Mouse (Mus musculus): Measurements from ENCODE around the gene Glb1.
"Not testable (repeated sequence)": the region's sequence is repeated elsewhere in the genome, so short reads cannot be mapped to it uniquely, and the experiment has no call there.

The Glb1 gene

DNA sequence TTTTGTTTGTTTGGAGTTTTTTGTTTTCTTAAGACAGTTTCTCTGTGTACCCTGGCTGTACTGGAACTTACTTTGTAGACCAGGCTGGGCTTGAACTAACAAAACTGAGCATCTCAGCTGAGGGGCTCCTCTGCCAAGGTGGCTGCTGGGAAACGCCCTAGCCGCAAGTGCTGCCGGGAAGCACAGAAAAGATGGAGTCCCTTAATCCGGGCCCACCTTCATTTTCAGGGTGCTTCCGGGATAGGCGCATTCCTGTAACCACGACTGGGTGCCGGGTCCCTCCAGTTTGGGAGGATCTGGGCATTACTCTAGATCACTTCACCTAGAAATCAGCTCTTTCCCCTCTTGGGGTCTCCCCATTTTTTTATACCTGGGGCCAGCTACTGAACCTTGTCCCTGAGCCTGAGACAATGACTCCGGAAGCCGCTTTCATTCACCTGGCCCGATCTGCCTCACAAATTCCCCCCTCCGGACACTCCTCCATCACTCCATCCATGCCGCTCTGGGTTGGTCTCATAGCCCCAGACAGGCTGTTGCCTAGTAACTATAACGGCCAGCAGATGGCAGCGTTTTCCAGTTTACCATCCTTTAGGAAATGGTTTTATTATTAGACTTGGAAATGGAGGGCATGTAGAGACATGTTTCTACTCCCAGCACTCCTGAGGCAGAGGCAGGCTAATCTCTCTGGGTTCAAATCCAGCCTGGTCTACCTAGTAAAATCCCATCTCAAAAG is 99.1 kb downstream of the Glb1 start:
- in situ Hi-C loops (cut with MboI, MseI): loop anchor here (5.0 to 25.0 kb wide), 3 partner anchors 82 to 1662 kb away; no protein-coding TSS in a partner anchor

DNA sequence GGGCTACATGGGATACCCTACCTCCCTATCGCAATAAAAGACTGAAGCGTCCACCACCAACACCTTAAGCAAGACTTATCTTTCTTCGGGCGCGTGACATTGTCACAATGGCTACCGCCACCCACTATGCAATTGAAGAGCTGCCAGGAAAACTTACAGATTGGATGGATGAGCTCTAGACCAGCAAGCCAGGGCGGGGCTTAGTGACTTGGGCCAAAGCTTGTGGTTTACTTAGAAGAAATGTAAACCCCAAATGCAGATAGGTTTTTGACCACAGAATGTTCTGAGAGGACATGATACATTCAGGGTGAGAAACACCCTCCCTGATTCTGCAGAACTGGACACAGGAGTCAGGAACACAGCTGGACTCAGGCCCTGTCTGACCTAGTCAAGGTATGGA is 100.2 kb downstream of the Glb1 start:
- in situ Hi-C loops (cut with MboI, MseI): loop anchor here (5.0 kb wide), 2 partner anchors 81 to 84 kb away; no protein-coding TSS in a partner anchor

DNA sequence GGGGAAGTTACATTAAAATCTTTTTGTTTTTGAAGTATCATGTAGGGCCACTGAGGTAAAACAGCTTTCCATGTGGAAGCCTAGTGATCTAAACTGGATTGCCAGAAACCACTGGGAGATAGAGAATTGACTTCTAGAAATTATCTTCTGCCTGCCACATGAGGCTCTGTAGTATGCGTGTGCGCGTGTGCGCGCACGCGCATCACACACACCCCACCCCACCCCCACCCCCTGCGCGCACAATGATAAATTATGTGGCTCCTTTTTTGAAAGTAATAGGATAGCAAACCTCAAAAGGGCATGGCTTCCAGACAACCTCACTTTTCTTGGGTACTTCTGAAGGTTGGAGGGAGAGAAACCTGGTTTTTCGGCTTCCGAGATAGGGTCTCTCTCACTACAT is 101.0 kb downstream of the Glb1 start:
- in situ Hi-C loops (cut with MboI, MseI): loop anchor here (5.0 kb wide), 2 partner anchors 80 to 85 kb away; no protein-coding TSS in a partner anchor

DNA sequence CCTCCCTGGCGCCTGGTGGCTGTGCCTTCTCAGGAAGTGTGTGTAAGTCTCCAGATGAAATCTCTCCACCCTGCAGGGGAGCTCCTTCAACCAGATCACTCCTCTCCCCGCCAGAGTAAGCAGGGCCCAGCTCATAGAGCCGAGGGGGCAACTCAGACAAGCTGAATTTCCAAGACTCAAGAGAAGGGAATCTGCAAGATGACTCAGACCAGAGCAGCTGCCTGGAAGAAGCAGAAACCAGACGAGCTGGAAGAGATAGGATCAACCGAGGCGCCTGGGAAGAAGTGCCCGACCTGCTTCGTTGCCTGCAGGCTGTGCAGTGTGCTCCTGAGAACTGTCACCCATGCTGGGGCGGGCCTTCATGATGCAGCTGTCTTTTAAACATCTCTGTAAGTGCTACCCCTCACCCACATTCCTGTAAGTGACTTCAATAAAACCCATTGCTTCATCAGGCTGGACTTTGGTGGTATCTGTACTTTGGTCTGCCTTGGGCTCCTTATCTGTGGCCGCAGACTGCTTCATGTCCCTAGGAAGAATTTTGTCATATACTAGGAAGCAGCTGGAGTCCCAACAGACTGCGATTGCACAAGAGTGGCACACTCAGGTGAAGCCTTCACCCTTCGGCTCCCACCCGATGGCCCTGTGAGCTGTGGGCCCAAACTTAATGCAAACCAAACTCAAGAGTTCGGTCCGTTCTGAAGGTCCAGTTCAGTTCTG is 102.0 kb downstream of the Glb1 start:
- in situ Hi-C loops (cut with MboI, MseI): loop anchor here (5.0 kb wide), 2 partner anchors 79 to 86 kb away; no protein-coding TSS in a partner anchor

DNA sequence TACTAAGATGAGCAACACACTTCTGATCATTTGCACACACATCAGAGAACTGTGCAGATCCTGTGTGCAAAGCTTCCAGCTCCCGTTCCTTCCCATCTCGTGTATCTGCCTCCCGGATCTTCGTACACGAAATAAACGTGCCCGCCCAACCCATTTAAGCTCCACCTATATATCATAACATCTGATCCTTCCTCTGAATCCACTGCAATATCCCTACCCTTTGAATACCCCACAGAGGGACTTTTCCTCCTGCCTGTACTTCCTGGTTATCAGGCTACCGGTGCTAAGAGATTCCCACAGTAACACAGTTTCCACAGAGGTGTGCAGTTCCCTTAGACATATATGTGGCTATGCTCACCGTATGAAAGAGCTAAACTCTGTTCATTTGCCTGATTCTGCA is 103.9 kb downstream of the Glb1 start, which contains the start of gene Ccr4:
Gene Ccr4 (minus strand): TSS at position 101 of the 400 bp plus-strand sequence.
- in situ Hi-C loops (cut with MboI, MseI): loop anchor here (5.0 kb wide), 2 partner anchors 77 to 88 kb away; no protein-coding TSS in a partner anchor

DNA sequence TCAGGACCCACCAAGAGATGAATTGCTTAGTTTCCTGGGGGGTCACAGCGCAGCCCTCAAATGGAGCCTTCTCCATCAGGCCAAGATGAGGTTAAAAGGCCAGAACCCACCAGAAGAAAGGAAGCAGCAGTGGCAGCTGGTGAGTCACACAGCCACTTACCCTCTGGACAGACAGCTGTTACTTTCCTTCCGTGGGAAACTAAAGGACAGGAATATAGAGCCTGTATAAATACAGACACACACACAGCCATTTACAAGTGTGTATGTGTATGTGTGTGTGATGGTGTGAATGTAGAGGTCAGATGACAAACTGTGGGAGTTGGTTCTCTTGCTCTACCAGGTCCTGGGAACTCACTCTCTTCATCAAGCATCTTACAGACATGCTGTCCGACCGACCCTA is 105.7 kb downstream of the Glb1 start:
- in situ Hi-C loops (cut with MboI, MseI): no loop called here

DNA sequence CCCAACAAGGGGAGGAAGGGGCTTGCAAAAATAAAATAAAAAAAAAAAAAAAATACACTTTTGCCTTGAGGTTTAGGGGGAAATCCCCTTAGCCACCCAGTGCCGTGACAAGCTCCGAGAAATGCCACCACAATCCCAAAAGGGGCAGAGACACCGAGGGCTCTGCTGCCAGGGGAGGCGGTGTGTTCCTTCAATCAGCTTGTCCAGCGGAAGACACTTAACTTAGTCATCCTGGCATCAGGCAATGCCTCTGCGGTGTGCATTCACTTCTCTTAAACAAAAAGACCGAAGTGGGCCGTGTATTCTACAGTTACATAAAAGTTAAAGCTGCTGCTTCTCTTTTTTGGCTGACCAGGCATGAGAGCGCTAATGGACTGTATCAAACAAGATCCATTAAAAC is 106.5 kb downstream of the Glb1 start:
- in situ Hi-C loops (cut with MboI, MseI): no loop called here

DNA sequence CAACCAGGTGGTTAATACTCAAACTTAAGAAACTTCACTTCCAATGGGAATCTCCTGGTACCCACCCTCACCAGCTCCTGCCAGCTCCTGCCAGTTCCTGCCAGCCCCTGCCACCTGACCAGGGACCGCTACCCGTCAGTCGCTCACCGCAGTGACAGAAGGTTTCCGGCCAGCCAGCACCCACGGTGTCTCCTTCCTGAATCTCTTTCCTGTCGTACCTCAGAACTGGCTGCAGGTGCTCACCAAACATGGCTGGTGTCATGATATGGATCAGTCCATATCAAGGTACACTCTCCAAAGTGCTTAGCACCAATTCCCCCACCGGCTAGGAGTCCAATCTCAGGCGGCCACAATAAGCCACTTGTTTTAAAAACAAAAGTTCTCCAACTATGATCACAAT is 108.9 kb downstream of the Glb1 start:
- in situ Hi-C loops (cut with MboI, MseI): loop anchor here (5.0 kb wide), 1 partner anchor 43 kb away; no protein-coding TSS in a partner anchor

DNA sequence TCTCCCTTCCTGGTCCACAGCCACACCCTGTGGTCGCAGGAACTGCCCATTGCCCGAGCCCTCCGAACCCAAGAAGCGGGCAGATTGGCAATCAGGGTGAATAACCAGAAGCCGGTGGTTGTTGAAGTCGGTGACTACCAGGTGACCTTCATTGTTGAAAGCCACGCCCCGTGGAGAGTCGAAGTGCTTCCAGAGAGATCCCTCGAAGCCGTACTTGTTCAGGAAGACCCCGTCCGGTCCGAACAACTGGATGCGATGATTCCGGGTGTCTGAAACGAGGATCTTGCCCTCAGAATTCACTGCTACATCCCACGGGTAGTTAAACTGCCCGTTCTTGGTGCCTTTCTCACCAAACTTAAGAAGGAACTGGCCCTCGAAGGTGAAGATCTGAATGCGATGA is 112.0 kb downstream of the Glb1 start:
- in situ Hi-C loops (cut with MboI, MseI): loop anchor here (5.0 kb wide), 1 partner anchor 39 kb away; no protein-coding TSS in a partner anchor

DNA sequence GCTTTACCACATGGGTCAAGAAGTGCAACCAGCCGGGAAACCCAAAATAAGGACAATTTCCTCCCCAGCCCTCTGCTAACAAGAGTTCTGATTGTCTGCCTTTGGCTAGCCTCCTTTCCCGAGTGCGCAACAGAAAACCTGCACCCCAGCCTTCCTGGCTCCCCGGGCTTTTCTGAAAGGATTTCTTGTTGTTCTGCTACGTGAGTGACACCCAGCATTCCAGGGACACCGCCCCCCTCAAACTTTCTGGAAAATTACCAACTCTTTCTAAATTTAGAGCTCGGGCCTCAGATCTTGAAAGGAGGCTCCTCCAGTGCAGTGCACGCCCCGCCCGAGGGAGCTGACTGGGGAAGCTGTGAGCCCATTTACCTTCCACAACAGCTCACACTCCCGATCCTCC is 114.5 kb downstream of the Glb1 start, which contains the start of gene C130032M10Rik:
Gene C130032M10Rik (plus strand): TSS at position 334 of the 400 bp plus-strand sequence.
- in situ Hi-C loops (cut with MboI, MseI): no loop called here

DNA sequence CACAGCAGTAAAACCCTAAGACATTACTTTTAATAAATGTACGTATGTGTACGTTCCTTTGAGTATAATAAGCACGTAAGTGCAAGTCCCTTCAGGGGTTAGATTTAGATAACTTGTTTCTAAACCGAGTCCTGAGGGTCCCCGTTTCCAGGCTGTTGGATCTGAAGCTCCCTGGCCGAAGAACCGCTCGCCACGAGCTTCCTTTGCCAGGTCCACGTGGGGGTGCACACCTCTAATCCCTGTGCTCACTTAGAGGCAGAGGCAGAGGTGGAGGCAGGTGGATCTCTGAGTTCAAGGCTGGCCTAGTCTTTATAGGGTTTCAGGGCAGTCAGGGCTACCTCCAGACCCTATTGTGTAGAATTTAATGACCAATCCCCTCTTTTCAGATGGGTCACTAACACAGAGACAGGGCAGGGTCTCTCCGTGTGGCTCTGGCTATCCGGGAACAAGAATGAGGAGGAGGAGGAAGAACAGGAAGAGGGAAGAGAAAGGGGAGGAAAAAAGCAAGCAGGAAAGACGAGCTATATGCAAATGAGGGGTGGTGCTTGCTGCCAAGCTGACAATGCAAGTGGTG is 117.1 kb downstream of the Glb1 start:
- in situ Hi-C loops (cut with MboI, MseI): no loop called here

DNA sequence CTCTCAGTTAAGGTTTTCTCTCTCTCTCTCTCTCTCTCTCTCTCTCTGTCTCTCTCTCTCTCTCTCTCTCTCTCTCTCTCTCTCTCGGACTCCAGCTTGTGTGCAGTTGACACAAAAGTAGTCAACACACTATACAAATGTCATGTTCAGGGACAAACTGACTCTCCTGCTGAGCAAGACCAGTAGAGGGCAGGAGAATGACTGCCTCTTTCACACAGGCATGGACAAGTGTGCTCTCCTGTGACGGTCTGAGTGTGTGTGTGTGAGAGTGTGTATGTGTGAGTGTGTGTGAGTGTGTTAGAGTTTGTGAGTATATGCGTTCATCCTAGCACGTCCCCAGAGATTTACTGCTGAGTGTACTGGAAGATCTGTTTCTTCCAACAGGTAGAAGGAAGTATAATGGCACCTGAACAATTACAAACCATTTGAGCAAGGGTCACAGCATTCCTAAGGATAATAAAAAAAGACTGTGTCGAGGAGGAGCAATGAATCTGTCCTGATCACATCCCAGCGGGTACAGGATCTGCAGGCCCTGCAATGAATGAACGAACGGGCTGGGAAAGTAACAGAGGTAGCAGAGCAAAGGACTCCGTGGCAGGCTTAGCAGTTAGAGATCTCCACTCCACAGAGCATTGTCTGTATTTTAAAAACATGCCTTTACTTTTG is 118.1 kb downstream of the Glb1 start:
- in situ Hi-C loops (cut with MboI, MseI): no loop called here

DNA sequence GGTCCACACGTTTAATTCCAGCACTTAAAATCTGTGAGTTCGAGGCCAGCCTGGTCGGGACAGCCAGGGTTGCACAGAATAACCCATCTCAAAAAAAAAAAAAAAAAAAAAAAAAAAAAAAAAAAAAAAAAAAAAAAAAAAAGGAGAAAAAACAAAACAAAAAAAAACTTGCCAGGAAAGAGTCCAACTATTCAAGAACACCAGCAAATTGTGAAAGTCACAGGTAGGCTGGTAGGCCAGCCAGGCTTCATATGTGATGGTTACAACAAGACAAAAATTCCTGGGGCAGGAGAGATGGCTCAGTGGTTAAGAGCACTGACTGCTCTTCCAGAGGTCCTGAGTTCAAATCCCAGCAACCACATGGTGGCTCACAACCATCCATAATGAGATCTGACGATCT is 119.7 kb downstream of the Glb1 start:
- in situ Hi-C loops (cut with MboI, MseI): not testable (repeated sequence)

DNA sequence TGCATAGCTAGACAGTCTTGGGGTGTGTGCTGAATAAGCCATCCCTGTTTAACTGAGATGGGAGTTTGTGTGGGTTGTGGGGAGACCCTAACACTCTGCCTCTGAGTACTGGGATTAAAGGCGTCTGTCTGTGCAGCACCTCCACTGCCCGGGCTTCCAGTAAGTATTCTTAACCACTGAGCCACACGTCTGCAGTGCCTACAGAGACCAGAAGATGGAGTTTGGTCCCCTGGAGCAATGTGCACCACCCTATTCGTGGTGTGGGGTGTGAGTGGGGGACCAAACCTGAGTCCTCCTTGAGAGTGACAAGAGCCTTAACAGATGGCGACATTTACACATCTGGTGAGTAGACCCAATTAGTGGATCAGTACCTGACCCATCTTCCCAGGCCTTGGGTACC is 121.2 kb downstream of the Glb1 start:
- in situ Hi-C loops (cut with MboI, MseI): no loop called here

DNA sequence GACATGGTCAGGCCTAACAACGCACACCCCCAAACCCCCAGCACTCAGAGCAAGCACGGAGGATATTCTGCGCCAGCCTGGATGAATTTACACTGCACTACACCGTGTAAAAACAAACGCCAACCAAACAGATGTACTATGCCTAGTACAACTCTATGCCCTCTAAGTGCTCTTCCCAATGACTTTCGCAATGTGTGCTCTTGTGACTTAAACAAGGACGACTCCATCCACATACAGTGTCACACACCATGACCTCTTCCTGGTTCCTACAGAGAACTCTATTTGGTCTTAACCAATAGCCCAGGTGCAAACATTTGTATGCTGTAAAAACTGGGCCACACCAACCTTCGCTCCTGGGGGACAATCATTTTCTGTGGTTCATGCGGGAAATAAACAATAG is 121.6 kb downstream of the Glb1 start:
- in situ Hi-C loops (cut with MboI, MseI): no loop called here
